Mouse (Mus musculus): ENCODE results near the gene Nxnl1. TPM values are rescaled to one million over a fixed set of nuclear protein-coding genes. Genes with fewer than 3 reads are reported as not detected.

The Nxnl1 gene
- total and polyA plus RNA-seq, 2 experiments from 2014 or later, result 0.05 to 0.55 TPM

DNA sequence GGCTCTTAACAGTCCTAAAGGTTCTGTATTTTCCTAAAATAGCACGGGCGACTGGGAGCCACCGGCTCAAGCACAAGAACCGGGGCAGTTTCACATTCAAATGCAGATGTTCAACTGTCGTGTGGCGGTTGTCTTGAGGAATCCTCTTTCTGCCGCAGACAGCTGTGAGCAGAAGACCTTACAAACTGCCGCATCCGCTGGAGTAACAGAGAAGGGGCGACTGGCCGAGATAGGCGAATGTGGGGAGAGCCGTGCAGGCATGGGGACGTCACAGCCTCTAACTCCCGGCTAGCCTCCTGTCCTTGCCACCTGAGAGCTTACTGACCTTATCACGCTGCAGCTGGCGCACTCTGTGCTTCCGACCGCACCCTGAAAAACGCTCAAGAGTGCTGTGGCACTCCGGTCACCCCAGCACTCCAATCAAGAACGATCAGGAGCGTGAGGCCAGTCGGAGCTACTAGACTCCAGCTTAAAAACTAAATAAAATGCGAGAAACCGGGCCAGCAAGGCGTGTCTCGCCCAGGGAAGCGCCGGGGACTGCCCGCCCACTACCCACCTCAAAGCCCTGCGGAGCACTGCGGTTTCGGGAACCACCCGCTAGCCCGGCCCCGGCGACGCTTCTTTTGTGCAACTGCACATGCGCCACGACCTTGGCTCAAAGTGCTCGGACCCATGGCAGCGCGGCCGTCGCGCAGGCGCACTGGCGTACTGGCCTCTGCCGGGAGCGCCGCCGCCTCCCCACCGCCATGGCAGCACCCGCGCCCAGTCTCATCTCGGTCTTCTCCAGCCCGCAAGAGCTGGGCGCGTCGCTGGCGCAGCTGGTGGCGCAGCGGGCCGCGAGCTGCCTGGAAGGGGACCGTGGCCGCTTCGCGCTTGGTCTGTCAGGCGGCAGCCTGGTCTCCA is 25.3 kb upstream of the Nxnl1 start, which contains the start of gene Pgls:
Gene Pgls (plus strand): TSS at position 706 of the 903 bp plus-strand sequence.
- WGBS, result under 1% methylated on average over 69 of the region's 71 CpGs
- no peak; the same call in none of the 2 replicates for TF ChIP-seq CTCF (IDR thresholded peaks at IDR 0.05)
- Histone ChIP-seq H3K4me2 (ENCODE audit: low read depth, low read length, poor library complexity, severe bottlenecking) (peak within 1 kb of the TSS; percentile 95), H3K9ac (replicated peaks; ENCODE audit: low read length, poor library complexity, severe bottlenecking) (peak within 1 kb of the TSS; percentile 87), H3K9me3 (ENCODE audit: low read length) (no peaks in the 10 kb centered on the region), H3K4me1 (ENCODE audit: insufficient read depth, low read length) (peaks cover 10% of the 10 kb centered on the region), H3K36me3 (ENCODE audit: insufficient read depth, low read length) (peaks cover 4% of the 10 kb centered on the region), H3K27ac (ENCODE audit: low read depth, low read length) (peak within 1 kb of the TSS; percentile 98), H3K27me3 (ENCODE audit: insufficient read depth, low read length) (no peaks in the 10 kb centered on the region), H3K4me3 (ENCODE audit: low read depth, low read length) (peak within 1 kb of the TSS; percentile 82)
- ATAC-seq (ENCODE audit: low FRiP score), result peak; percentile 89
- DNase-seq (ENCODE audit: low spot score), result peak; percentile 97

DNA sequence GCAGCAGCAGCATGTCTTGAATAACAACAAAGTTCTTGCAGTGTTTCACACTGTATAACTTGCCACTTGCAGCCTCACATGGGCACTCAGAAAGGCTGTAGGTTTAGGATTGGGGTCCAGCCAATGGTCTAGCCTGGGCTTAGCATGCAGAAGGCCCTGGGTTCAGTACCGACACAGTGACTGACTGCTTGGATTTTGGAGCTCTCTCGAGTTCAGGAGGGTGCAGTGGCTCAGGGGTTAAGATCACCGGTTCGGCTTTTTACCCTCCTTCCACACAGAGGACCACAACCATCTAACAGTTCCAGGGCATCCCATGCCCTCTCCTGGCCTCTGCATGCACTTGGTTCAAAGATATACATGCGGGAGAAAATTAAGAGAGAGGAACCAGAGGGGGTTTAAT is 24.6 kb upstream of the Nxnl1 start:
- TF ChIP-seq CTCF (IDR thresholded peaks at IDR 0.05), result no peak
- Histone ChIP-seq H3K4me1 (ENCODE audit: insufficient read depth, low read length) (peaks cover 10% of the 10 kb centered on the region), H3K27ac (ENCODE audit: low read depth, low read length) (peak overlapping the region; percentile 98), H3K4me3 (ENCODE audit: low read depth, low read length) (peak overlapping the region; percentile 82), H3K9me3 (ENCODE audit: low read length) (no peaks in the 10 kb centered on the region), H3K27me3 (ENCODE audit: insufficient read depth, low read length) (no peaks in the 10 kb centered on the region), H3K36me3 (ENCODE audit: insufficient read depth, low read length) (peaks cover 6% of the 10 kb centered on the region), H3K9ac (replicated peaks; ENCODE audit: low read length, poor library complexity, severe bottlenecking) (peak overlapping the region; percentile 87), H3K4me2 (ENCODE audit: low read depth, low read length, poor library complexity, severe bottlenecking) (peak overlapping the region; percentile 95)
- 17% methylated on average over 5 of the region's 5 CpGs for WGBS
- DNase-seq (ENCODE audit: low spot score), result no peak
- ATAC-seq (ENCODE audit: low FRiP score), result no peak

DNA sequence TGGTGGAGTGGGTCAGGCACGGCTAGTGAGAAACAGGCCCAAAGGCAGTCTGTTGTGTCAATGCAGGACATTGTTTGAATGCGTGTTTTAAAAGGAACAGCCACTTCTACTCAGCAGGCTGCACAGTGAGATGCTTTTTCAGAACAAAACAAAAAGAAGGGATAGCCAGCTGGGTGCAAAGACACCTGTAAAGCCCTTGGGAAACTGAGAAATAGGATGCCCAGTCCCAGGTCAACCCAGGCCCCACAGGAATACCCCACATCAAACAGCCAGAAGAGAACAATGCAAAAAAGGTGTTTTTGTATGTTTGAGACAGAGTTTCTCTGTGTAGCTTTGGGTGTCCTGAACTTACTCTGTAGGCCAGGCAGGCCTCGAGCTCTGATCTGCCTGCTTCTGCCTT is 22.4 kb upstream of the Nxnl1 start:
- TF ChIP-seq CTCF (IDR thresholded peaks at IDR 0.05), result no peak
- 74% methylated on average over 3 of the region's 3 CpGs for WGBS

DNA sequence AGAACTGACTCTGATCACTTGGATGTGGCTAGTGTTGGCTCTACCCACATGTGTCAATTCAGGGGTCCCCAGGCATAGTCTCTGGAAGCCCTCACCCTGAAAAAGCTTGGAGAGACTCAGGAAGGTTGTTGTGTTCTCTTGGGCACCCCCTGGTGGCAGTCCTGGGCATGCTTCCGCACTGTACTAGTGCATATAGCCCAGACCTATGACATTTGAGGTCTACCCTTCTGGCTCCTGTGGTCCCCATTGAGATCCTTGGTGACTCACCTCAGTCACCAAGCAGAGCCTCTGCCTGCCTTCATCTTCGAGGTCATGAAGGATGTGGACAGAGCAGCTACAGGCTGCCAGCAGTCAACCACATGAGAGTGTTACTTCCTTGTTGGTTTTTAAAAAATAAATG is 20.5 kb upstream of the Nxnl1 start:
- H3K4me3 ChIP-seq (ENCODE audit: low read depth, low read length), result no peak overlapping the region
- no peaks in the 10 kb centered on the region for H3K9me3 ChIP-seq (ENCODE audit: low read length)
- WGBS, result 74% methylated on average over 2 of the region's 2 CpGs
- ATAC-seq (ENCODE audit: low FRiP score) (no peak), DNase-seq (ENCODE audit: low spot score) (peak; percentile 54)
- no peak overlapping the region for H3K4me2 ChIP-seq (ENCODE audit: low read depth, low read length, poor library complexity, severe bottlenecking)
- H3K9ac ChIP-seq (replicated peaks; ENCODE audit: low read length, poor library complexity, severe bottlenecking), result no peak overlapping the region
- H3K27me3 ChIP-seq (ENCODE audit: insufficient read depth, low read length), result no peaks in the 10 kb centered on the region
- TF ChIP-seq CTCF (IDR thresholded peaks at IDR 0.05), result peak; percentile 80
- H3K27ac ChIP-seq (ENCODE audit: low read depth, low read length), result no peak overlapping the region
- 0 out of 2 replicates have a peak, but pooled peaks cover 4% of the 10 kb centered on the region for H3K4me1 ChIP-seq (ENCODE audit: insufficient read depth, low read length)
- peaks cover 33% of the 10 kb centered on the region for H3K36me3 ChIP-seq (ENCODE audit: insufficient read depth, low read length)

More for the DNA sequence above, 22.4 kb upstream of the Nxnl1 start:
- ATAC-seq (ENCODE audit: low FRiP score) (no peak), DNase-seq (ENCODE audit: low spot score) (no peak)
- H3K27me3 ChIP-seq (ENCODE audit: insufficient read depth, low read length), result no peaks in the 10 kb centered on the region
- peaks cover 28% of the 10 kb centered on the region for H3K36me3 ChIP-seq (ENCODE audit: insufficient read depth, low read length)
- H3K27ac ChIP-seq (ENCODE audit: low read depth, low read length), result no peak overlapping the region
- no peak overlapping the region for H3K4me3 ChIP-seq (ENCODE audit: low read depth, low read length)
- H3K9ac ChIP-seq (replicated peaks; ENCODE audit: low read length, poor library complexity, severe bottlenecking), result no peak overlapping the region
- no peaks in the 10 kb centered on the region for H3K9me3 ChIP-seq (ENCODE audit: low read length)
- no peak overlapping the region for H3K4me2 ChIP-seq (ENCODE audit: low read depth, low read length, poor library complexity, severe bottlenecking)
- H3K4me1 ChIP-seq (ENCODE audit: insufficient read depth, low read length), result peaks cover 10% of the 10 kb centered on the region

DNA sequence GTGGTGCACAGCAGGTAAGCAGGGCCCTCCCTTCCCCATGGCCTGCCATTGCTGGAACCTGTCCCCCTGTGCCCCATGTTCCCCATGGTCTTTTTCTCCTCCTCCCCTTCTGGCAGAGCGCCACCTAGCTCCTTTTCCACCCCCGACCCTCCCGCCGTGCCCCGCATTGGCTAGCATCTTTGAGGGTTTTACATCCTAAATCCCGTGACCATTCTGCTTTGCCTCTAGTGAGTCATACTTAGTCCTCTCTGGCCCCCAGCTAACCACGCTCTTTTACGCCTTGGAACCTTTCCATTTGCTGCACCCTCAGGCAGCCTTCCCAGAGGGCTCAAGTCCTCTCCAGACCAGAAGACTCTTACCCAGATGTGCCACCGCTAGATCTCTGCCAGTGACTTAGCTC is 13.8 kb upstream of the Nxnl1 start:
- DNase-seq (ENCODE audit: low spot score) (peak; percentile 39), ATAC-seq (ENCODE audit: low FRiP score) (no peak; the same call in 1 of the 2 replicates)
- H3K27me3 ChIP-seq (ENCODE audit: insufficient read depth, low read length), result no peaks in the 10 kb centered on the region
- no peak overlapping the region for H3K4me3 ChIP-seq (ENCODE audit: low read depth, low read length)
- no peak overlapping the region for H3K9ac ChIP-seq (replicated peaks; ENCODE audit: low read length, poor library complexity, severe bottlenecking)
- no peak overlapping the region for H3K27ac ChIP-seq (ENCODE audit: low read depth, low read length)
- H3K4me1 ChIP-seq (ENCODE audit: insufficient read depth, low read length), result no peaks in the 10 kb centered on the region
- H3K9me3 ChIP-seq (ENCODE audit: low read length), result no peaks in the 10 kb centered on the region
- TF ChIP-seq CTCF (IDR thresholded peaks at IDR 0.05), result no peak
- no peak overlapping the region for H3K4me2 ChIP-seq (ENCODE audit: low read depth, low read length, poor library complexity, severe bottlenecking)
- 24% methylated on average over 9 of the region's 9 CpGs for WGBS
- H3K36me3 ChIP-seq (ENCODE audit: insufficient read depth, low read length), result peaks cover 29% of the 10 kb centered on the region

DNA sequence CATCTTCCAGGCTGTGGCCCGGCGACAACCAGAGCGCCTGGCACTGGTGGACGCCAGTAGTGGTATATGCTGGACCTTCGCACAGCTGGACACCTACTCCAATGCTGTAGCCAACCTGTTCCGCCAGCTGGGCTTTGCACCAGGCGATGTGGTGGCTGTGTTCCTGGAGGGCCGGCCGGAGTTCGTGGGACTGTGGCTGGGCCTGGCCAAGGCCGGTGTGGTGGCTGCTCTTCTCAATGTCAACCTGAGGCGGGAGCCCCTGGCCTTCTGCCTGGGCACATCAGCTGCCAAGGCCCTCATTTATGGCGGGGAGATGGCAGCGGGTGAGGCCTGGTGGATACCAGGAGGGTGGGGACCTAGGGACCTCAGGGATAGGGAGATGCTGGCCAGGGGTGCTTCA is 13.1 kb upstream of the Nxnl1 start:
- ATAC-seq (ENCODE audit: low FRiP score) (no peak), DNase-seq (ENCODE audit: low spot score) (no peak)

More for the DNA sequence above, 13.1 kb upstream of the Nxnl1 start:
- Histone ChIP-seq H3K4me2 (ENCODE audit: low read depth, low read length, poor library complexity, severe bottlenecking) (no peak overlapping the region), H3K4me1 (ENCODE audit: insufficient read depth, low read length) (no peaks in the 10 kb centered on the region), H3K36me3 (ENCODE audit: insufficient read depth, low read length) (peaks cover 21% of the 10 kb centered on the region), H3K4me3 (ENCODE audit: low read depth, low read length) (no peak overlapping the region), H3K9ac (replicated peaks; ENCODE audit: low read length, poor library complexity, severe bottlenecking) (no peak overlapping the region), H3K27ac (ENCODE audit: low read depth, low read length) (no peak overlapping the region), H3K9me3 (ENCODE audit: low read length) (no peaks in the 10 kb centered on the region), H3K27me3 (ENCODE audit: insufficient read depth, low read length) (no peaks in the 10 kb centered on the region)
- WGBS, result 78% methylated on average over 14 of the region's 14 CpGs
- no peak for TF ChIP-seq CTCF (IDR thresholded peaks at IDR 0.05)
